Mouse (Mus musculus): ENCODE data around the gene Hebp1. TPM values are rescaled to one million over a fixed set of nuclear protein-coding genes. Genes with fewer than 3 reads are reported as not detected.

The Hebp1 gene
- 9.2 and 36.9 TPM in 2 replicates for polyA plus RNA-seq (2014; fragmentation: Nextera tagmentation; extraction: Ambion mirVana)

DNA sequence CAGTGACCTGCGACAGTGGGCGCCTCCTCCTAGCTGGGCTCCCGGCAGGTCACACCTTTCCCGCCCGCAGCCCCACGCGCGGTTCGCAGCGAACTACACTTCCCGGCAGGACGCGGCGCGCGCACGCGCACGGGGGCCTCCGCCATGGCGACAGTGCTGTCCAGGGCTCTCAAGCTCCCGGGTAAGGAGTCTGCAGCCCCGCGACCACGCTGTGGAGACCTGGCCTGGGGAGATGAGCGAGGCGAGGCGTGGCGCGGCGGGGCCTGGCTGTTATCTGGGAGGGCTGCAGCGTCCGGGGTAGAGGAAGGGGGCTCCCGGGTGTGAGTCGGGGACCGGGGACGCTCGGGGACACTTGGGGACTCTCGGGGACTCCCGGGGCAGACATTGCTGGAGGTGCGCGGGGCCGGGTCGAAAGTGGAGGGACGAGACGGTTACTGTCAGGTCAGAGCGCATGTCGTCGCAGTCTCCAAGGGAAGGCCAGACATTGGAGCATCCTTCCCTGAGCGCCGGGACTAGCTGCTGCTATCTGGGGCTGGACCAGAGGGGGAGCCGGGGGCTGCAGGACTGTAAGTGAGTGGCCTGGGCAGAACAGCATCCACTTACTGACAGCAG lies at the start of gene Hebp1, which contains the start of gene Fam234b:
TSS of gene Hebp1 (minus strand) at position 102 of the 612 bp plus-strand sequence.
TSS of gene Fam234b (plus strand) at position 57 of the 612 bp plus-strand sequence.
- Histone ChIP-seq H3K9ac (ENCODE audit: low read depth, low read length) (peak within 1 kb of the TSS; percentile 68), H3K4me2 (replicated peaks; ENCODE audit: low read depth, low read length) (peak within 1 kb of the TSS; percentile 65), H3K4me3 (ENCODE audit: low read length) (peak within 1 kb of the TSS; percentile 59), H3K27ac (ENCODE audit: low read depth, low read length) (peak within 1 kb of the TSS; percentile 37; the same call in 1 of the 2 replicates), H3K4me1 (ENCODE audit: control insufficient read depth, insufficient read depth, low read length) (peaks cover 6% of the 10 kb centered on the region; the same call in 1 of the 2 replicates), H3K9me3 (ENCODE audit: control insufficient read depth, low read length) (no peaks in the 10 kb centered on the region), H3K27me3 (ENCODE audit: control insufficient read depth, insufficient read depth, low read length) (no peaks in the 10 kb centered on the region), H3K36me3 (ENCODE audit: control insufficient read depth, insufficient read depth, low read length) (no peaks in the 10 kb centered on the region)
- WGBS: under 1% methylated on average over 52 of the region's 52 CpGs
- peak; percentile 91 for ATAC-seq (ENCODE audit: low FRiP score, low TSS enrichment)

DNA sequence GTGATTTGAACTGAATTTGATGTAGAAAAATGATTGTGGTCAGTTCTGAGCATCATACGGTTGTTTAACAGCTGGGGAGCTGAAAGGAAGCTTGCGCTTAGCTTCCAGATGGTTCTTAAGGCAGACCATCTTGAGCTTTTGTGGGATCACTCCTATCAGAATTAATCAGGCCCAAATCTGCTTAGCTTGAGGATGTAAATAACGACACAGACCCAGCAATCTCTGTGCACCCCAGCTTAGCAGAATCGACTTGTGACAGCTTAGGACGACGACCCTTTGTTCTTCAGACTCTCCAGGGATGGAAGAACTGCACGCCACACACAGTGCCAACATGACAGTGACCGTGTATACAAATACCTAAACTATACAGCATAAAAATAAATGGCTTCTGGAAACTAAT lies 47.8 kb upstream of the Hebp1 start:
- no peak for ATAC-seq (ENCODE audit: low FRiP score, low TSS enrichment)
- H3K9me3 ChIP-seq (ENCODE audit: control insufficient read depth, low read length): no peaks in the 10 kb centered on the region
- H3K4me2 ChIP-seq (replicated peaks; ENCODE audit: low read depth, low read length): no peak overlapping the region
- H3K4me3 ChIP-seq (ENCODE audit: low read length): no peak overlapping the region
- 83% methylated on average over 8 of the region's 8 CpGs for WGBS
- no peaks in the 10 kb centered on the region for H3K27me3 ChIP-seq (ENCODE audit: control insufficient read depth, insufficient read depth, low read length)
- 0 out of 2 replicates have a peak, but pooled peaks cover 4% of the 10 kb centered on the region for H3K4me1 ChIP-seq (ENCODE audit: control insufficient read depth, insufficient read depth, low read length)
- H3K27ac ChIP-seq (ENCODE audit: low read depth, low read length): no peak overlapping the region
- no peaks in the 10 kb centered on the region for H3K36me3 ChIP-seq (ENCODE audit: control insufficient read depth, insufficient read depth, low read length)
- no peak overlapping the region for H3K9ac ChIP-seq (ENCODE audit: low read depth, low read length)

DNA sequence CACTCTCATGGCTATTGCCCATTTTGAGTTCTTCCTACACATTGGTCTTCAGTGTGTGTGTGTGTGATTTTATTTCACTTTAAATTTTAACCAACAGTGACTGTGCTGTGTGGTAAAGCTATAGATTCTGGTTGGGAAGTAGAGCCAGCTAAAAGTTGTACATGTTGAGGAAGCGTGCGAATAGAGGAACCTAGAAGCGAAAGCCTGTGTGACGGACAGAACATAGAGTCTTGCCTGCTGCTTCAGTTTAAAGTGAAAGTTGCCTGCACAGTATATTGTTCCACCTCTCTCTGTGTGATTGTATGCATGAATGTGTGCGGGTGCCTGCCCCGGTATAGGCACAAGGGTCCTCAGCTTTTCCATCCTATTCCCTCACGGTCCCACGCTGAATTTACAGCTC lies 42.5 kb upstream of the Hebp1 start:
- no peak overlapping the region for H3K4me3 ChIP-seq (ENCODE audit: low read length)
- 86% methylated on average over 8 of the region's 8 CpGs for WGBS

DNA sequence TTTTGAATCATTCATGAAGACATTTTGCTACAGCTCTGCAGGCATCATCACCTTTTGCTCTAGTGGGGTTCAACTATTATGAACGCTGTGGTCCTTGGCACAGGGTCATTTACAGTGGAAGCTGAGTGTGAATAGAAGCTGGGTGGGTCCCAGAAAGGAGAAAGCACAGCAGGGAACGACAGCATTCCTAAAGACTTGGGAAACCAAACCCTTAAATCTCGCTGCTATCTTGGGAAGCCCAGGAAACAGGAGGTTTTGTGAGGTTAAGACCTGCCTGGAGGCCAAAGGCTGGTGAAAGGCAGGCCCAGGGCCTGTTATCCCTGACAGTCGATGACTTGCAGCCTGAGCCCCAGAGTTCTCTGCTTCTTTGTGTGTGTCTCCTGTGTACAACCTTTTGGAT lies 40.4 kb upstream of the Hebp1 start:
- no peak for ATAC-seq (ENCODE audit: low FRiP score, low TSS enrichment)
- Histone ChIP-seq H3K4me2 (replicated peaks; ENCODE audit: low read depth, low read length) (no peak overlapping the region), H3K9me3 (ENCODE audit: control insufficient read depth, low read length) (no peaks in the 10 kb centered on the region), H3K36me3 (ENCODE audit: control insufficient read depth, insufficient read depth, low read length) (peaks cover 12% of the 10 kb centered on the region; the same call in 1 of the 2 replicates), H3K27me3 (ENCODE audit: control insufficient read depth, insufficient read depth, low read length) (no peaks in the 10 kb centered on the region), H3K9ac (ENCODE audit: low read depth, low read length) (no peak overlapping the region), H3K4me1 (ENCODE audit: control insufficient read depth, insufficient read depth, low read length) (0 out of 2 replicates have a peak, but pooled peaks cover 4% of the 10 kb centered on the region), H3K4me3 (ENCODE audit: low read length) (no peak overlapping the region), H3K27ac (ENCODE audit: low read depth, low read length) (no peak overlapping the region)
- WGBS: 54% methylated on average over 4 of the region's 4 CpGs

More for the DNA sequence above, 42.5 kb upstream of the Hebp1 start:
- Histone ChIP-seq H3K27me3 (ENCODE audit: control insufficient read depth, insufficient read depth, low read length) (no peaks in the 10 kb centered on the region), H3K9ac (ENCODE audit: low read depth, low read length) (no peak overlapping the region), H3K4me1 (ENCODE audit: control insufficient read depth, insufficient read depth, low read length) (0 out of 2 replicates have a peak, but pooled peaks cover 4% of the 10 kb centered on the region), H3K36me3 (ENCODE audit: control insufficient read depth, insufficient read depth, low read length) (no peaks in the 10 kb centered on the region), H3K27ac (ENCODE audit: low read depth, low read length) (no peak overlapping the region), H3K9me3 (ENCODE audit: control insufficient read depth, low read length) (no peaks in the 10 kb centered on the region), H3K4me2 (replicated peaks; ENCODE audit: low read depth, low read length) (no peak overlapping the region)
- ATAC-seq (ENCODE audit: low FRiP score, low TSS enrichment): no peak

DNA sequence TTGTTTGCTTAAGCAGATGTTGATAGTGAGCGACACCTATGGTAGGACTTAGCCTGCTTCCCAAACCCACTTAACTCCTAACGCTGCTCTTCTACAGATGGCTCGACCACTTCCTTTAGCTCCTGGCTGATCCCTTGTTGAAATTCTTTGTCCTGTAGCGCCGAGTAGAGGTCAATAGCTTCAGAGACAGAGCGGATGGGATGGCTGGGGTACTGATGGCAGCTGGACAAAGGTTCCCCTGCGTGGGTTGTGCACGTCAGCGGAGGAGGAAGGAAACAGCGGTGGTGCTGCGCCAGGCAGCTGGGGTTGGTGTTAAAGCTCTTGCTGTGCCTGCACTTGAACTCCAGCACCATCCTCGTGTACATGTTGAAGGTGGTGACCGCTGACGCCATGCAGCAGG lies 39.5 kb upstream of the Hebp1 start:
- no peaks in the 10 kb centered on the region for H3K9me3 ChIP-seq (ENCODE audit: control insufficient read depth, low read length)
- no peaks in the 10 kb centered on the region for H3K27me3 ChIP-seq (ENCODE audit: control insufficient read depth, insufficient read depth, low read length)
- H3K4me3 ChIP-seq (ENCODE audit: low read length): no peak overlapping the region
- 0 out of 2 replicates have a peak, but pooled peaks cover 4% of the 10 kb centered on the region for H3K4me1 ChIP-seq (ENCODE audit: control insufficient read depth, insufficient read depth, low read length)
- peaks cover 21% of the 10 kb centered on the region; the same call in 1 of the 2 replicates for H3K36me3 ChIP-seq (ENCODE audit: control insufficient read depth, insufficient read depth, low read length)
- H3K9ac ChIP-seq (ENCODE audit: low read depth, low read length): no peak overlapping the region
- H3K27ac ChIP-seq (ENCODE audit: low read depth, low read length): no peak overlapping the region
- H3K4me2 ChIP-seq (replicated peaks; ENCODE audit: low read depth, low read length): no peak overlapping the region
- ATAC-seq (ENCODE audit: low FRiP score, low TSS enrichment): no peak
- 78% methylated on average over 14 of the region's 14 CpGs for WGBS

DNA sequence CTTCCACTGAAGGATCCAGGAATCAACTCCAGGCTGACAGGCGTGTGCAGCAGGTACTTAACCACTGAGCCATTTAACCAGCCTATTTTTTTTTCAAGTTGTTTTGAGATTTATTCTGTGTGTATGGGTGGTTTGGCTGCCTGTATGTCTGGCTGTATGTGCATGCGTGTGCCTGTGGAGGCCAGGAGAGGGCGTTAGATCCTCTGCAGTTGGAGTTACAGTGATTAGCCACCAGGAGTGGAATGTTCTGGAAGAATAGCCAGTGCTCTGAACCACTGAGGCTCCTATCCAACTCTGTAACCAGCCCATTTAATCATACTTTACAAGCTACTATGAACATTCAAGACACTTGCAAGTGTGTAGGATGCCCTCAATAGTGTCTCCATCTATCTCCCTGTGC lies 38.8 kb upstream of the Hebp1 start:
- 85% methylated on average over 3 of the region's 3 CpGs for WGBS
- Histone ChIP-seq H3K36me3 (ENCODE audit: control insufficient read depth, insufficient read depth, low read length) (peaks cover 22% of the 10 kb centered on the region; the same call in 1 of the 2 replicates), H3K9me3 (ENCODE audit: control insufficient read depth, low read length) (no peaks in the 10 kb centered on the region), H3K4me1 (ENCODE audit: control insufficient read depth, insufficient read depth, low read length) (no peaks in the 10 kb centered on the region), H3K27me3 (ENCODE audit: control insufficient read depth, insufficient read depth, low read length) (no peaks in the 10 kb centered on the region), H3K4me3 (ENCODE audit: low read length) (no peak overlapping the region), H3K4me2 (replicated peaks; ENCODE audit: low read depth, low read length) (no peak overlapping the region), H3K27ac (ENCODE audit: low read depth, low read length) (no peak overlapping the region), H3K9ac (ENCODE audit: low read depth, low read length) (no peak overlapping the region)
- ATAC-seq (ENCODE audit: low FRiP score, low TSS enrichment): no peak

DNA sequence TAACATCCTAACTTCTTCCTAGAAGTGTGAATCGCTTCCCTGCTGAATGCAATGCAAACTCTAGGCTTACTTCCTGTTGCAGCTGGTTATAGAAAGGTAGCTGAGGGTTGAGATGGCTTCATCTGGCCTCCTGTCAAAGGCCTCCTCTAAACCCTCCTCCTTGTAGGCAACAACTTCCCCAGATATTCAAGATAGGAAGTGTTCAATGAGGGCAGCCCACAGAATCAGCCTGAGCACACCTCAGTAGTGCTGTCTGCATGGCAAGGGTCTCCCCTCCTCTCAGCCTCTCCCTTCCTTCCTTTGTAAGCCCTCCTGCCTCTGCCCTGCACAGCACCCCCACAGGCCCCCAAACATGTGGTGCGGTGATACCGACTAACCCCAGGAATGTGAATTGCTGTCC lies 37.9 kb upstream of the Hebp1 start:
- no peak overlapping the region for H3K4me3 ChIP-seq (ENCODE audit: low read length)
- no peaks in the 10 kb centered on the region for H3K4me1 ChIP-seq (ENCODE audit: control insufficient read depth, insufficient read depth, low read length)
- no peak for ATAC-seq (ENCODE audit: low FRiP score, low TSS enrichment)
- H3K27ac ChIP-seq (ENCODE audit: low read depth, low read length): no peak overlapping the region
- peaks cover 22% of the 10 kb centered on the region; the same call in 1 of the 2 replicates for H3K36me3 ChIP-seq (ENCODE audit: control insufficient read depth, insufficient read depth, low read length)
- no peaks in the 10 kb centered on the region for H3K27me3 ChIP-seq (ENCODE audit: control insufficient read depth, insufficient read depth, low read length)
- no peak overlapping the region for H3K4me2 ChIP-seq (replicated peaks; ENCODE audit: low read depth, low read length)
- no peaks in the 10 kb centered on the region for H3K9me3 ChIP-seq (ENCODE audit: control insufficient read depth, low read length)
- no peak overlapping the region for H3K9ac ChIP-seq (ENCODE audit: low read depth, low read length)
- 94% methylated on average over 3 of the region's 3 CpGs for WGBS

DNA sequence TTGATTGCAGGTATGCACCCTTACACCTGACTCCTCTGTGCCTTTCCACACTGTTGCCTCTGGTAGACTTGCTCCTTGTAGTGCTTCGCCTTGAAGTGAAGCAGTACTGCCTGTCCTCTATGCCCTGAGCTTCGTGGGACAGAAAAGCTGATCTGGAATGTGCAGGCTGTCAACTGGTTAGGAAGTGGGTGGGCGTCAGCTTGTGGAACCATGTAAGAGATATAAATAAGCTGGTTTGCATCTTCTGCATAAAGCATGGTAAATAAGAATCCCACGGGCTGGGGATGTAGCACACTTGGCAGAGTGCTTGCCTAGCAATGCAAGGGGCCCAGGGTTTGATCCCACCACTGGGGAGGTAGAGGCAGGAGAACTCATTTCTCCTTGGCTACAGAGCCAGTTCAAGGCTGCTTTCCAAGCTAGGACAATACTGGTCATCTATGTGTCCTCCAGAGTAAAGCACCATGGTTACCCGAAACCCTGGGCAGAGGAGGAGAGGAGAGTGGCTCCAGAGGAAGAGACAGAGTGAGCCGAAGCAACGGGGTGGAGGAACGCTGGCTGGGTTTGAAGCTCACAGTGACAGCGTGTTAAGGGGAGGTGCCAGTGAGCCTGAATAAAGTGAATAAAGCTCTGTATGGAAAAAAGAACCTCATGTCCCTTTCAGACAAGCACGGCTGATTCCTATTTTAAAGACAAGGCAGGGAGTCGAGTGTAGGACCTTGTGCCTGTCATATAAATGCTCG lies 34.8 kb upstream of the Hebp1 start:
- Histone ChIP-seq H3K36me3 (ENCODE audit: control insufficient read depth, insufficient read depth, low read length) (peaks cover 25% of the 10 kb centered on the region; the same call in 1 of the 2 replicates), H3K4me3 (ENCODE audit: low read length) (no peak overlapping the region), H3K4me2 (replicated peaks; ENCODE audit: low read depth, low read length) (no peak overlapping the region), H3K9ac (ENCODE audit: low read depth, low read length) (no peak overlapping the region), H3K27me3 (ENCODE audit: control insufficient read depth, insufficient read depth, low read length) (no peaks in the 10 kb centered on the region), H3K4me1 (ENCODE audit: control insufficient read depth, insufficient read depth, low read length) (0 out of 2 replicates have a peak, but pooled peaks cover 7% of the 10 kb centered on the region), H3K9me3 (ENCODE audit: control insufficient read depth, low read length) (no peaks in the 10 kb centered on the region), H3K27ac (ENCODE audit: low read depth, low read length) (no peak overlapping the region)
- 76% methylated on average over 12 of the region's 12 CpGs for WGBS
- no peak for ATAC-seq (ENCODE audit: low FRiP score, low TSS enrichment)

DNA sequence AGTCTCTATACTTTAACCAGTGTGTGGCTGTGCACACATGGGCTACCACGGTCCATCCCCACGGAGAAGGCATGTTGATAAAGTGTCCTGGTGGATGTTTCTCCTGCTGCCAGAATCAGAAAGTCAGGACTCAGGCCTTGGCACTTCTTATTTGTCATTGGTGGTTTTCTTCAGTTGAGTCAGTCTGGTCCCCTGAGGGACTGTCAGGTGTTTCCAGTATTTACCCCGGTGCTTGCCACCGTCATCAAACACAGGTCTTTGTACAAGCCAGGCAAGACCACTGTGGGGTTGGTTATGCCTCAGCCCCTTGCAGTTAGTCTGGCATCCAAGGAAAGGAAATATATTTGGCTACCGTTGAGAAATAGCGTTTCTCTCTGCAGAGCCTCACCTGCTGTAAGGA lies 32.8 kb upstream of the Hebp1 start:
- 85% methylated on average over 6 of the region's 6 CpGs for WGBS
- Histone ChIP-seq H3K4me3 (ENCODE audit: low read length) (no peak overlapping the region), H3K9me3 (ENCODE audit: control insufficient read depth, low read length) (no peaks in the 10 kb centered on the region)

More for the DNA sequence above, 32.8 kb upstream of the Hebp1 start:
- H3K4me2 ChIP-seq (replicated peaks; ENCODE audit: low read depth, low read length): no peak overlapping the region
- H3K27me3 ChIP-seq (ENCODE audit: control insufficient read depth, insufficient read depth, low read length): no peaks in the 10 kb centered on the region
- H3K9ac ChIP-seq (ENCODE audit: low read depth, low read length): no peak overlapping the region
- H3K27ac ChIP-seq (ENCODE audit: low read depth, low read length): no peak overlapping the region
- H3K4me1 ChIP-seq (ENCODE audit: control insufficient read depth, insufficient read depth, low read length): 0 out of 2 replicates have a peak, but pooled peaks cover 7% of the 10 kb centered on the region
- H3K36me3 ChIP-seq (ENCODE audit: control insufficient read depth, insufficient read depth, low read length): peaks cover 32% of the 10 kb centered on the region; the same call in 1 of the 2 replicates
- no peak for ATAC-seq (ENCODE audit: low FRiP score, low TSS enrichment)
